Mouse (Mus musculus) MEL (cell line): ENCODE measurements around the gene Ndufa5.

Experiments used
- CTCF ChIP-seq, 3 experiments: IDR thresholded peaks in 2 of 3; conservative IDR thresholded peaks in 1 of 3; 2 replicates each; pipeline ENCODE4 v1.5.1; 2011 to 2012; ENCODE audit warnings: low read length in 3 of 3, low read depth in 2 of 3, mild to moderate bottlenecking in 2 of 3, improper control_type of control experiment in 1 of 3, inconsistent platforms in 1 of 3, mixed read lengths in 1 of 3, moderate library complexity in 1 of 3; ENCODE audit not compliant: control insufficient read depth in 1 of 3, insufficient read depth in 1 of 3, poor library complexity in 1 of 3, severe bottlenecking in 1 of 3
- RAD21 ChIP-seq: IDR thresholded peaks from 2 replicates; pipeline ENCODE4 v1.6.1; 2011; ENCODE audit warnings: mild to moderate bottlenecking, low read depth, low read length, improper control_type of control experiment
- SIN3A ChIP-seq: IDR thresholded peaks from 2 replicates; pipeline ENCODE4 v1.6.1; 2012; ENCODE audit warnings: low read length, improper control_type of control experiment, inconsistent platforms

- TF ChIP-seq SIN3A (no peak), RAD21 (no peak), CTCF (IDR thresholded peaks at IDR 0.05 in 2 of 3, conservative IDR thresholded peaks at IDR 0.05 in 1 of 3; ENCODE audit: control insufficient read depth in 1 of 3, insufficient read depth in 1 of 3, low read depth in 2 of 3, low read length in 3 of 3, poor library complexity in 1 of 3, severe bottlenecking in 1 of 3) (no peak)
Measured at GRCm38 (mm10) chr6:24564886-24565285, 37.1 kb upstream of the Ndufa5 start.
